Mouse (Mus musculus): ENCODE data around the gene Agrp. TPM values are rescaled to one million over a fixed set of nuclear protein-coding genes. Genes with fewer than 3 reads are reported as not detected.
A peak's percentile ranks its signal among the peaks of the same experiment; 100 is the strongest.

The Agrp gene
- total RNA-seq, 2 experiments from 2014 or later = not detected

DNA sequence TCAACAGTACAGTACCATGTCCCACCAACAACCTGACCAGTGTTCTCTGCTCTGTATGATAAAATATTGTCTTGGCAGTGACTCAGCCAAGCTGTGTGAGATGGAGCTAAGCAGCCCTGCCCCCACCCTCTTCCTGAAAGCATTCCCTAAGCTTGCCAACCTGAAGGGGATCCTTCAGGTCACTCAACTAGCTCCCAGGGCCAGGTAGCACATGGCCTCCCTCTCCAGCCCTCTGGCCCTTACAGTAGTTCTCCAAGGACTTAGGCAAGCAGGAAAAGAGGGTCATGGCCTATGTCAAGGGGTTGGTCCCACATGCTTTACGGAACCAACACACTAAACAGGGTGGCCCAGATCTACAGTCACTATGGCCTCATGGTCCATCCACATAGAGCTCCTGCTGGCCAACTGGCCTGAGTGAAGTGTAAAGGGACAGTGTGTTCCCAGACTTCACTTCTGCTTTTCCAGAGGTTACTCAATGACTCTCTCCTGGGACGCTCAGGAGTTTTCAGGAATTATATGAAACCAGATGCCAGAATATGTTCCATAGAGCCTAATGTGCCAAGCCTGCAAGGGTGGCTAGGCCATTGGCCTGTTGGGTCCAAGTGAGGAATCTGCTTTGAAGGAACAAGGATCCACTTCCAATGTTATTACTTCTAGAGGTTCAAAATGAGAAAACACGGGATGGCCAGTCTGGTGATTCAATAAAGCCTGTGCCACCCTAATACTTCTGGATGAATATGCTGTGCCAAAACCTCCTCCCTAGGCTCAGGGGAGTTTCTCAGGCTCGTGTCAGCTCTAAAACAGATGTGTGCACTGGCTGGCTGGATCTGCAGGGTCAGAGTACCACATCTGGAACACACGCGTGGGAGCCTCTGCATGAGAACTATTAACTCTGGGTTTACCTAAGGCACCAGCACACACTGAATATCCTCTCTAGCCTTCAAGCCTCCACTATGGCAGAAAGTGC lies 90.5 kb downstream of the Agrp start:
- DNase-seq = no peak

DNA sequence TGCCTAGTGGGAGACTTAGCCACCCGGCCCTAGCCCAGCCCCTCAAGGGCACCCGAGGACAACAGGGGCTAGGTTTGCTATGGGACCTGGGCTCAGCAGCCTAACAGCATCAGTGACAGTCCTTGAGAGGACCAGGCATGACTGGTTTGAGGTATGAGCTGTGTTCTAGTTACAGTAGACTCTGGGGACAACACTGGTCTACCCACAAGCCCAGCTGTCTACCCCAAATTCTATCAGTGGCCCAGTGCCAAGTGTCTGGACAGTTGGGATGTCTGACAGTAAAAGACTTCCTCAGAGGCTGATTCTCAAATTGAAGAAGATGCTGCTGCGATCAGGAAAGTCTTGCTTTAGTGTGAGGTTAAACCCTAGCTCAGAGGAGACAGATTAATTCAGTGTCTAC lies 91.9 kb downstream of the Agrp start:
- peak; percentile 47 for DNase-seq

DNA sequence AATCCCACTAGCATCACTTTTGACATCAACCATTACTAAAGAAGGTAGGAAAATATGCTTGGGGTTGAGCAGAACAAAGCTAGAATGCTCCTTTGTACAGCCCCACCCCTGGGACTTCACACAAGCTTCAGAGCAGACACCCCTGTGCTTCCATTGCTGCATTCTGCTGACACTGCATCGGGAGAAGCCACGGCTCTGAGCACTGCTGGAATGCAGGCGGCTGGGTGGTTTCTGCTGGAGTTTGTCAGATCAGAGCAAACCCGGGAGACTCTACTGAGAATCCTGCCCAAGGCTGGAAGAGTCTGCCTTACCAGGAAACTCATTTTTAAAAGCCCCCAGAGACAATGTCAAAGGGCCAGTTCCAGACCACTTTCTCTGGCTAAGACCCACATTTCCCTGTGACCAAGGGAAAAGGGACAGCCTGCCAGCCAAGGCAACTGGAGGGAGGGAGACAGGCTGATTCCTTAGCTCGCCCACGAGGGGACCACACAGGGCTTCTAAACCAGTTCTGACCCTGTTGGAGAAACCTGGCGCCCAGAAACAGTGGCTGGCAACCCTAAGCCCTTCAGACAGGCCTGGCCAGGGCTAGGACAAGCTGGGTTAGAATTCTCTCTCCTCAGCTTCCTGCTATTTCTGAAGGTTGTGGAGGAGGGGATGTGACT lies 92.5 kb downstream of the Agrp start:
- peak; percentile 39 for DNase-seq

DNA sequence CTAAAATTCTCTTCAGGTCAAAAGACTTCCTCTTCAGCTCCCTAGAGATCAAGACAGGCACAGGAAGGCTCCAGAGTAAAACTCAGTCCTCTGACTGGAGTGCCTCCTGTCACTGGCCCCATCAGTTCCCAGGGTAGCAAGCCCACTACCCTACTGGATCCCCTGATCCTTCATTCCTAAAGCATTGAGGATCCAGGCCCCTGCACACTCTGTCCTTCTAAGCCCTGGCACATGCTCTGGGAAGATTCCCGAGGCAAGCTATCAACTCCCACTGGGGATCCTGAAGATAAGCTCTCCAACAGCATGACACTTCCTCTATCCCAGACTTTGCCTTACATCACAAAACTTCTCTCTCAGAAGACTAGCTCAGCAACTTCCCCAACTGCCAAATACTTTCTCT lies 93.5 kb downstream of the Agrp start:
- no peak for DNase-seq

DNA sequence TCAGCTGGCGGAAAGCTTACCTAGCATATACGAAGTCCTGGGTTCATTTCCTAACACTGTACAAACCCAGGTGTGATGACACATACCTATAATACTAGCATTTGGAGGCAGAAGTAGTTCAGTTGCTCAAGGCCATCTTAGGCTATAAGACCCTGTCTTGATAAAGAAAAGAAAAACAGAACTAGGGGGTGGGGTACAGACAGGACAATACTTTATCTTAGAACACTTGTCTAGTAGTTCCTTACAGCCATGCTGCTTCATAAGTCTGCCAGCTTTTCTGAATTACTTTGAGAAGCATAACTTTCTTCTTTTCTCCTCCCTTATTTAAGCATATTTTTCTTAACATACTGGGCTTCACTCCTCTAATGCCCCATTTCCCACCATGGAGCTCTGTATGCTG lies 94.4 kb downstream of the Agrp start:
- no peak for DNase-seq

DNA sequence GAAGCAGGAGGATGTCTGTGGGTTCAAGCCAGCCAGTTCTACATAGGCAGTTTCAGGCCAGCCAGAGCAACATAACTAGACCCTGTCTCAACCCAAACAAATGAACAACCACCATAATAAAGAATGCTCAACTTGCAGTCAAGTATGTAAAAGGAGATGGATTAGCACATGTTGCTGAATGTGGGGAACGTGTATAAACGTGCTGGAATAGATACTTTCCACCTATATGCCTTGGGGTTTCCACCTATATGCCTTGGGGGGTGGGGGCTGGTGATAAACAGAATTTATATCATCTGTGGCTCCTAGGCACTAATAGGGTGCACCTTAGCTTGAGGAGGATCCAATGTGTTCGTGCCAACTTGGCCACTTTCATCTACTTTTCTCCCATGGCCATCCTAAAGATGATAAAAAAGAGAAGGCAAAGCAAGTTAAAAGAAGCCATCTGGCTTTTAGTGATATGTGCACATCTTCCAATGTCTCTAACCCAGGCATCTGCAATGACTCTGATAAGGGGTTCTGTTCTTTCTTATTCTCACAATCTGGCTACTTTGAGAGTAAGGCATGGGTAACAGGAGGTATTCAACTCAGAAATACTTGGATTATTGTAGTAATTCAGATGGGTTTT lies 95.0 kb downstream of the Agrp start:
- no peak for DNase-seq

DNA sequence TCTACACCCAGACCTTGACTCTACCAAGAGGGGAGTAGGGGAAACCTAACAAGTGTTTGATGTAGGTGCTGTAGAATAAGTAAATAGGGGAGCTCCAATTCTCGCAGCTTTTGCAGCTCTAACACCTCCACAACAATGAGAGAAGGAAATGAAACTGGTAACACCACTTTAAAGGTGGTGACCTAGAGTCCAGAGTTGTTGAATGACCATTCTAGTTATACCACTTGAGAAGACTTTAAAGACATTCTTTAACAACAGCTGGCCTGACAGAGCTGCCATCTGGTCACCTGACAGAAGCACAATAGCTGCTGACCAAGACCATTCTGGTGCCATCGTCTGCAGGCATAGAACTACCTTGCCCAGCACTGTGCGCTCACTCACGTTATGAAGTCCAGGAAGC lies 98.3 kb downstream of the Agrp start:
- no peak for DNase-seq

DNA sequence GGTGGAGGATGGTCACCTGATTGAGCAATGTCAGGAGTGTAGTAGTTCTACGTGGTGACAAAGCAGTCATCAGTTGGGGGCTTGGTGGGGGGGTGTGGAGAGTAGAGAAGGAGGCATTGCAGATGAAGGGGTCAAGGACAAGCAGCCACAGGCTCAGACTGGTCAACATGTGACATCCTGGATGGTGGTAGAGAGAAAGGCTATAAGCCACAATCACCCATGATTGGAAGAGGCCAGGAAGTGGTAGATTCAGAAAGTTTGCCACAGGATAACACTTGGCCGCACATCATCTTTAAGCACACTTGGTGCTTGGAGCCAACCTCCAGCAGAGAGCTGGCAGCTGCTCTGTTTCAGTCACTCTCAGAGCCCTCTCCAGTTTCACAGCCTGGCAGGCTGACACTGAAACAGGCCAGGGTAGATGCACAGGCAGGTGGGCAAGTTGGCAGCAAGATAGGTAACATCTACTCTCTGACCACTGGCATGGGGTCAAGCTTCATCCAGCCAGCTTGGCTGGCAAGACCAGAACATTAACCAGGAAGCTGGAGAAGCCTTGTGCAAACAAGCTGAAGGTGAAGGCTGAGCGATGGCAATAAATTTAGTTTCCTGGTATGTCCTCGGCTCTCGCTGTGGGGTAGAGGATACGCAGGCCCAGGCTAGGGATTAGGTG lies 100.0 kb downstream of the Agrp start:
- no peak for DNase-seq

DNA sequence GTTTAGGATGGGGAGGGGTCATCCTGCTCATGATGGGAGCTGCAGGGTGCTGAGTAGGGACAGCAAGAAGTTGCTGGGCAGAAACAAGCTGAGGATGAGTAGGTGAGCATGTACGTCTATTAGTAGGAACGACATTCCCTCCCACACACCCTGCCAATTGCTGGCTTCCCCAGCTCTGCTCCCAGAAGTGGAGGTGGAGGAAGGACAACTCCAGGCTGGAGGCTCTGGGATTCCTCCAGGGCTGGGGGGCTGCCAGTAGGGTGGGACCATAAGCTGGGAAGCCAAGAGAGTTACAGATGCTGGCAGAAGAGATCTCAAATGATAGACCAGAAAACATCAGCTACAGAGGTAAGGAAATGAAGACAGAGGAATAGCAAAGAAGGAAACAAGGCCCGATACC lies 100.6 kb downstream of the Agrp start:
- no peak for DNase-seq

DNA sequence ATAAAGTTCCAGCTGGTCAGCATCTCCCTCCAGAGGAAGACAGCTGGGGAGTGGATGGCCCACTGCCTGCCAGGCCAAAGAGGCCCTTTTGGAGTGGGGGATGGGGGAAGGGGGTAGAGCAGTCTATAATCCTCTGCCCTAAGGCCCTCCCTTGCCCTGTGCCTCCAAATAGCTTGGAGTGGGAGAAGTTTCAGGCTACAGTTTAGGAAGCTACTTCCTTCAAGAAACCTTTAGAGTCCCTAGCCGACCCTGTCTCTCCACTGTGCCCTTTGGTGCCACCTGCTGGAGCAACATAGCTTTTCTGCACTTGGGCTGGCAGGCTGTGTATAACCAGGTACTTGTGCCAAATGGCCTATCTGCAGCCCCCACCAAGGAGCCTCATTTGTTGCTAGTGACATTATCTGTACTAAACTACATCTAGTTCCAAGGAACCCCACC lies 103.3 kb downstream of the Agrp start:
- DNase-seq = peak; percentile 87

DNA sequence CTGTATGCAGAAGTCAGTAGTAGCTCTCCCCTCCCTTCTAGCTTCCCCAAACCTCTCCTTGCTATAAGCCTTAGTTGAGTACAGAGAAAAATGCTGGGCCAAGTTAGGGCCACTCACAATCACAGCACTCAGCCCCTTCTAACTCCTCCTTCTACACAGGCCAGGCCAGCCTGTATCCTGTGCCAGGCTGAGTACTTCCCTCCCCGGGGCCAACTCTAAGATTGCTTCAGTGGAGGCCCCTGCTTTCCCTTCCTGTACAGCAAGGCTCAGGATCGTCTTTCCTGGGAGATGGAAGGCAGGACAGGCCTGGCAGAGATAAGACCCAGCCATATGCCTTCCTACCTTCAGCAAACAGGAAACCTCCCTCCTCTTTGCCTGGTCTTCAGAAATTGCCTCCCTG lies 103.8 kb downstream of the Agrp start:
- no peak for DNase-seq

DNA sequence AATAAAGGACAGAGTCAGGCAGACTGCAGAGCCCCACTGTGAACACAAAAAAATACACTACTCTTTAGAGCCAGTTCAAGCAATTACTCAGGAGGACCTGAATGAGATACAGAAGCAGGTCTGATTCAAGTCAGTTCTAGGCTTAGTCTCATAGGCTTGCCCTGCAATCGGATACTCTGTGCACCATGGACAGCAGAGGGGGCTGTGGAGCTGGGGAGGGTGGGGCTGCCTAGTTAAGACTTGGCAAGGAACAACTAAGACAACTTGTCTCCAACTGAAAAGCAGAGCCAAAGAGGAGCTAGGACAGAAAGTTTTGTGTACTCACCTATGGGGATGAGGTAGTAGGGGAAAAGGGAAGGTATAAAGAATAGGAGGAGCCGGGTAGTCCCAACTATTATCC lies 105.4 kb downstream of the Agrp start:
- DNase-seq = peak; percentile 80

DNA sequence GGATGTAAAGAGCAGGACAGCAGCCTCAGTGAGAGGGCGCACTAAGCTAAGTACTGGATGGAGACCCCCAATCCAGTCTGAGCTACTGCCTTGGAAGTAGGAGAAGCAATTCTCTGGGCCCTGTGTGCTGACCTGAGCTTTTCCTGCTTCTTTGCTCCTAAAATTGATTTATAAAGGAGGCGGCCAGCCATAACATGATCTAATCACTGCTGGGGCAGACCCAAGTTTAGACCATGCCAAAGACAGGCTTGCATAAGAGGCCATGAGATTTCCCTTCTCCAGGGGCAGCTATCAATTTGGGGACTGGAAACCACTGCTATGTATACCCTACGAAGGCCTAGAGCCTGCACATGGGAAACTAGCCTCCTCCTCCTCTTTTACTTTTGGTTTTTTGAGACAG lies 107.9 kb downstream of the Agrp start:
- no peak for DNase-seq

DNA sequence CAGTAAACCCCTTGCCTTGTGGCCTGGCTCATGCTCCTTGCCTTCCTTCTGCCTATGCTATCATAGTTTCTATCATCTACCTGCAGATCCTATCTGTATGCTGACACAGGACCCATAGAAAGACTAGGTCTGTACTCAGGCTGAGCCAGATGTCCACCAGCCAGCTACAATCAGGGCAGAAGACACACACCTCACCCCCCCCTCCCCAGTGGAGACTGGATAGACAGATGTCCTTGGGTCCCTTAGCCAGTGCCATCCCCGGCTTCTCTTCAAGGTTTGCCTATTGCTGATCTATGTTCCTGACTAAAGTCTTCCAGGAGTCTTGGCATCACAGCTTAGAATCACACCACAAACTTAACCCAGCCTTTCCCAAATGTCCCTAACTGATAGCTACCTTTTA lies 109.0 kb downstream of the Agrp start:
- no peak for DNase-seq

DNA sequence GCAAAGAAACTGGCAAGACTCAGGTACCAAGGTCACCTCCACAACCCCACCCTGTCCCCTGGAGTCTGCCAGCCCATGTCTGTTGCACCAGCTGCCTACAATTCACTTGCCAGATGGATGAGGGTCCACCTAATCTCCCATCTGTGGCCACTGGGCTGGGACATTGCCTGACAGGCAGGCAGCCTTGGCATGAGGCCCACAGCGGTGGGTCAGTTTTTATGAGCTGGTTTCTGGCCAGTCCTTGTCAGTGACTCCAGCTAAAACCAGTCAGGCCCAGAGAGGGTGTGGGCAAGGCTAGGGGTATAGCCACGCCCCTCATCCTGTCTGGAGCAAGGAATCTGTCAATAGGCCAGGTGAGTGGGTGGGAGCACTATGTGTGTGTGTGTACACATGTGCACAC lies 110.1 kb downstream of the Agrp start:
- peak; percentile 63 for DNase-seq

DNA sequence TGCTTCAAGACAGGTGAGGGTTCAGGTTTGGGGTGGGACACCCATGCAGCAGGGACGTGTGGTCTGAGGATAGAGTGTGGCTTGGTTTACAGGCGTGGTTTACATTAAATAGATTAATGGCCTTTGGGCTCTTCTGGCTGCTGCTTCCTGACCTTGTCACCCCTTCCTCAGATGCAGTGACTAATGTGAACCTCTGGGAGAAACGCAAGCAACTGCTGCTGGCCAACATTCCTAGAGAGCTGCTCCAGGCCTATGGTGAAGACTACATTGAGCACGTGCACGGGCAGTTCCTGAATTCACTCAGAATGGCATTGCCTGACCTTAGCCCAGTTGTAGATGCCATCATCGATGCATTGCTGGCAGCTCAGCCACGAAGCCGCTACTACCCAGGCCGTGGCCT lies 114.3 kb downstream of the Agrp start:
- no peak for DNase-seq

DNA sequence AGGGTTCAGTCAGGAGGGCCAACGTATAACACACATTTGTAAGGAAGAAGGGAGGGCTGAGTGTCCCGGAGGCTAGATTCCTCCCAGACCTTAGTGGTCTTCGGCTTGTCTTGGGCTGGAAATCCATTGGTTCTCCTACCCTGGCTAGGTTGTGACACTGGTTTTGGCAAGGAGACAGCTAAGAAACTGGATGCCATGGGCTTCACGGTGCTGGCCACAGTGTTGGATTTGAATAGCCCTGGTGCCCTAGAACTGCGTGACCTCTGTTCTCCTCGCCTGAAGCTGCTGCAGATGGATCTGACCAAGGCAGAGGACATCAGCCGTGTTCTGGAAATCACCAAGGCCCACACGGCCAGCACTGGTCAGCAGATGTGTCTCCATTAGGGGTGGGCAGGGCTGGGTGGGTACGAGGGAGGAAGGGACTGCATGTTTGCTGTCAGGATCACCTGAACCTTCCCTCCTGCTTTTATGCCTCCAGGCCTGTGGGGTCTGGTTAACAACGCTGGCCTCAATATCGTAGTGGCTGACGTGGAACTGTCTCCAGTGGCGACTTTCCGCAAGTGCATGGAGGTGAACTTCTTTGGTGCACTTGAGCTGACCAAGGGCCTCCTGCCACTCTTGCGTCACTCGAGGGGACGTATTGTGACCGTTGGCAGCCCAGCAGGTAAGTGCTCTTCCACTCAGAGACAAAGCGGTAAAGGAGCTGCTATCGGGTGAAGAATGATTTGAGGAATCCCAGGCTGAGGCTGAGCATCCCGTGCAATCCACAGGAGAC lies 115.0 kb downstream of the Agrp start:
- no peak for DNase-seq

DNA sequence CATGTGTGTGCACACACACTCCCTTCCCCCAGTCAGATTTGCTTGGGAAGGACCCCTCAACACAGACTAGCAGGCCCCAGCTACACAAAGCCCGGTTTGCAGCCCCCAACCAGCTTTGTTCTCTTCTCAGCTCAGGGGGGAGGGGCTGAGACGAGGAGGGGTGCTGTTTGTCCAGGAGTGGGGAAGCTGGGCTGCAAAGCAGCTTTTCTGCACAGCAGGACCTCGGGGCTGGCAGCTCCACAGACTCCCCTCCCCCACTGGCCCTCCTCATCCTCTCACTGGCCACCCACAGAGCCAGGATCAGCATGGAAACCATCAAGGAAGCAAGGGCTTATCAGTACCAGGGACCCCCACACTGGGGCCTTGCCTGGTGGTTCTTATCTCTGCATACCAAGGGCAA lies 116.1 kb downstream of the Agrp start:
- no peak for DNase-seq

DNA sequence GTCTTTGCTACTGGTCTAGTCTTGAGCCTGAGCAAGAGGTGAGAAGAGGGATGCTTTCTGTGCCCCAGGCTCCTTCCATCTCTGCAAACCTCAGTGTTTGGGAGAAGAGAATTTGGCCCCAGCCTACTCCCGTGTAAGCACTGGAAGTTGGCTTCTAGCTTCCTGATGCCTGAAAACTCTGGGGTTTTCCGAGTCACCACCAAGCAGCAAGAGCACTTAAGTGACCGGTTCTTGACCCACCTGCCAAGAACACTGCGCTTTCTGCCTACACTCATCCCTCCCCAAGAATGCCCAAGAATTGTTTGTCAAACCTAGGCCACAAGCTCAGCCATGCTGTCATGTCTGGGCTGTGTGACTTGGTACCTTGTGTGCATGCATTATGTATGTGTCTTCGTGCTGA lies 116.7 kb downstream of the Agrp start:
- DNase-seq = no peak

DNA sequence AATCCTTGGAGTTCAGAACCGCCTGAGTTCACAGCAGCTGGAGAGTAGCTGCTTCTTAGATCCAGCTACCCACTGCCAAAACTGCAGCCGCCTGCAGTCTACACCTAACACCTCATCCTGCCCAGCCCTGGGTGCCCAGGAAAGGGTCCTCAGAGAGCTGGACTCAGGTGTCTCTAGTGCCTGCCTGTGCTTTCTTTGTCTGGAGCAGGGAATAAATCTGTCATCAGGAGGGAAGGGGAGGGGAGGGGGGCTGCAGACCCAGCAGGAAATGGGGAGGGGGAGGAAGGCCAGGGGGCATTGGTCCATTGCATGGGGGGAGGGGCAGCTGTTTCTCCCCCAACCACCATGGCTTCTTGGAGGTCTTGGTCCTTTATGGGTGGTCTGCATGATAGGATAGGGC lies 117.6 kb downstream of the Agrp start:
- DNase-seq = no peak

DNA sequence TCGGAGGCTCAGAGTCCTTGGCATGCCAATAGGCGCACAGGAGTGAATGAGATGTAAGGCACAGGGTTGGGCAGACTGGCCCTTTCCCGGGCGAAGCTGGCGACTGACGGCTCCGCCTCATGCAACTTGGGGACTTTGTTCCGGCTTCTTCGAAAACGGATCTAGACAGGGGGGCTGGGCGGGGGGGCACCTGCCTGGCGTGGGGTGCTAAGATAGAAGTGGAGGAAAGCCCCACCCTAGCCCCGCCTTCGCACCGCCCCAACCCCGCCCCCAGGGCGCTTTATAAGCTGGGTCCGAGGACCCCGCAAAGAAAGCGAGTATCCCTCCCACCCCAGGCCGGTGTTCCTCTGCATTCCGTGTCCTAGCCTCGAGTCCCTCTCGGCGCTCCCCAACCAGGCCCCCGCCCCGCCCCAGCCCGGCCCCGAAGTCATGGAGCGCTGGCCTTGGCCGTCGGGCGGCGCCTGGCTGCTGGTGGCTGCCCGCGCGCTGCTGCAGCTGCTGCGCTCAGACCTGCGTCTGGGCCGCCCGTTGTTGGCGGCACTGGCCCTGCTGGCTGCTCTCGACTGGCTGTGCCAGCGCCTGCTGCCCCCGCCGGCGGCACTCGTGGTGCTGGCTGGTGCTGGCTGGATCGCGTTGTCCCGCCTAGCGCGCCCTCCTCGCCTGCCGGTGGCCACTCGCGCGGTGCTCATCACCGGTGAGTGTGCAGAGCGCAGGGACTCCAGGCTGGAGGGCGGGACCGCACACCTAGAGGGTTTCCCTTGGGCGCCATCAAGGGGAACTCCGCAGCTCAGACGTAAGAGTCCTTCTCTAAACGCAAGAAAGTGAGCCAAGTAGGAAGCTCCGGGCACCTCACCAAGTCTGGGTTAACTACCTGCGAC lies 118.5 kb downstream of the Agrp start, which contains the start of gene Hsd11b2:
TSS of gene Hsd11b2 (plus strand) at position 320 of the 878 bp plus-strand sequence.
- DNase-seq = peak; percentile 43

All from heart, postnatal 4 days (tissue).